Mouse (Mus musculus): Measurements from ENCODE around the gene Myo10. TPM values are rescaled to one million over a fixed set of nuclear protein-coding genes. Genes with fewer than 3 reads are reported as not detected.

Gene Myo10
- 47.8 and 49.9 TPM in 2 replicates for polyA plus RNA-seq (2011; ENCODE audit: insufficient read length, low read depth, missing spikeins)

DNA sequence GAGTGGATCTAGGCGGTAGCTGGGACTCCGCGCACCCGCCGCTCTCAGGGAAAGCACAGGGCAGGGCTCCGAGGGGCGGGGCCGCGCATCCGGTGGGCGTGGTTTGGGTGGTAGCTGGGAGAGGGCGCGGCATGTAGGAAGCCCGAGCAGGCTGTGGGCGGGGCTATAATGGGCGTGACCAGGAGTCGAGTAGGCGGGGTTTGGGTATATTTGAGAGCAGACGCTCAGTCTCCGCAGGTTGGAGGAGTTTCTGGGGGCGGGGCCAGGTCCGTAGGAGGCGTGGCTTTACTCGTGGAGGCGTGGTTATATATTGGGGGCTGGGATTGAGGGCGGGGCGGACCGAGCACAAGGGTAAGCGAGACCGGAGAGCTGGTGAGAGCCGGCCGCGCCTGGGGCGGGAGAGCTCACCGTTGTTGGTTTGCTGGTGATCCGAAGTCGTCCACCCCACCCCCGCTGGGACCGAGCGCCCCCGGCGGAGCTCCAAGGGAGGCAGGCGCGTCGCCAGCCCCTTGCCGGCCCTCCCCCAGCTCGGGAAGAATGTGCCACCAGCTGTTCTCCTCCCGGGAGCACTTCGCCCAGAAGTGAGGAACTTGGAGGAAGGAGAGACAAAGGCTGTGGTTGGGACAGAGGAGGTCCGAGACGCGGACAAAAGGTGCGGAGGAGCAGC, at the start of gene Myo10:
Gene Myo10, plus strand, starts transcription at position 326 of the 667 bp plus-strand sequence.
- H3K27ac ChIP-seq (ENCODE audit: insufficient read depth, low read length), result peak within 1 kb of the TSS; percentile 90
- H3K4me1 ChIP-seq (ENCODE audit: control insufficient read depth, insufficient read depth, low read length), result peaks cover 10% of the 10 kb centered on the region
- H3K4me3 ChIP-seq (ENCODE audit: insufficient read depth, low read length), result peak within 1 kb of the TSS; percentile 84
- no peak for TF ChIP-seq CTCF (IDR thresholded peaks at IDR 0.05; ENCODE audit: borderline replicate concordance, insufficient read depth, low read length)
- TF ChIP-seq POLR2A (IDR thresholded peaks at IDR 0.05; ENCODE audit: low read depth, low read length), result peak; percentile 96

GRCm38 (mm10) chr15:25573113-25573512, 49.2 kb upstream of the Myo10 start:
- H3K27ac ChIP-seq (ENCODE audit: insufficient read depth, low read length), result no peak overlapping the region
- no peak overlapping the region for H3K4me3 ChIP-seq (ENCODE audit: insufficient read depth, low read length)
- peaks cover 1% of the 10 kb centered on the region for H3K4me1 ChIP-seq (ENCODE audit: control insufficient read depth, insufficient read depth, low read length)
- no peak for TF ChIP-seq CTCF (IDR thresholded peaks at IDR 0.05; ENCODE audit: borderline replicate concordance, insufficient read depth, low read length)
- TF ChIP-seq POLR2A (IDR thresholded peaks at IDR 0.05; ENCODE audit: low read depth, low read length), result no peak

DNA sequence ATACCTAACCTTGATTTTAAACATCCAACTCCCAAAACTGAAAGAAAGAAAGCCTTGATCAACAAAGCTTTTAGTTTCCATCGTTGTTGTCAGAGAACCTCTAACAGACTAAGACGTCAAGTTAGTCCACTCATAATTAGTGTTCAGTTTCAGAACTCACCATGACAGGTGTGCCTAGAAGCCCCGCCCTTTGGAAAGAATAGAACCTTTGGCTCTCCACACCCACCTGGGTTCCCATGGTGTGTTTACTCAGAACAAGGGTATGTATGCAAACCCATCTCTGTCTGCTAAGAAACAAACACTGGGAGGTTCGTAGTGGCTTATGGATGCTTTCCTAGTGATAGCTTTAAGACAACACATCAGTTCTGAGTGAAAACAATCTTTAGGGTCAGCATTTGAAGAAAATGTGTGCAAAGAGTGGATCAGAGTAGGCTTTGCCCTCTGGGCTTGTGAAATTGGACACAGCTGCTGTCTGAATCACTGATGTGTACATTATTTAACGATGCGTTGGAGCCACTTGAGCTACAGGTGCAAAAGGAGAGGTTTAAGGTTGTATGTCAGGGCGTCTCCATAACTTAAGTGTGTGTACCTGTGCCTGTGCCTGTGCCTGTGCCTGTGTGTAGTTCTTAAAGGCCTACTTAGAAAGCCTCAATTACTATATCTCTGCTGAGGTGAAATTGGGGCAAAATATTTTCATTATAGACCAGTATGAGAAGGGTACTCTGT, 48.3 kb upstream of the Myo10 start:
- Histone ChIP-seq H3K27ac (ENCODE audit: insufficient read depth, low read length) (no peak overlapping the region), H3K4me1 (ENCODE audit: control insufficient read depth, insufficient read depth, low read length) (peaks cover 5% of the 10 kb centered on the region), H3K4me3 (ENCODE audit: insufficient read depth, low read length) (no peak overlapping the region)
- TF ChIP-seq POLR2A (IDR thresholded peaks at IDR 0.05; ENCODE audit: low read depth, low read length) (no peak), CTCF (IDR thresholded peaks at IDR 0.05; ENCODE audit: borderline replicate concordance, insufficient read depth, low read length) (no peak)

- Histone ChIP-seq H3K4me1 (ENCODE audit: control insufficient read depth, insufficient read depth, low read length) (peaks cover 5% of the 10 kb centered on the region), H3K4me3 (ENCODE audit: insufficient read depth, low read length) (no peak overlapping the region), H3K27ac (ENCODE audit: insufficient read depth, low read length) (peak overlapping the region; percentile 93)
- TF ChIP-seq POLR2A (IDR thresholded peaks at IDR 0.05; ENCODE audit: low read depth, low read length) (no peak), CTCF (IDR thresholded peaks at IDR 0.05; ENCODE audit: borderline replicate concordance, insufficient read depth, low read length) (no peak)
These were observed 44.8 kb upstream of the Myo10 start for GRCm38 (mm10) chr15:25577327-25578051.

- no peak for TF ChIP-seq CTCF (IDR thresholded peaks at IDR 0.05; ENCODE audit: borderline replicate concordance, insufficient read depth, low read length)
- no peak for TF ChIP-seq POLR2A (IDR thresholded peaks at IDR 0.05; ENCODE audit: low read depth, low read length)
- H3K4me1 ChIP-seq (ENCODE audit: control insufficient read depth, insufficient read depth, low read length), result peaks cover 5% of the 10 kb centered on the region
- H3K27ac ChIP-seq (ENCODE audit: insufficient read depth, low read length), result peak overlapping the region; percentile 93
- H3K4me3 ChIP-seq (ENCODE audit: insufficient read depth, low read length), result no peak overlapping the region
These were observed 44.0 kb upstream of the Myo10 start for GRCm38 (mm10) chr15:25578369-25578768.

- no peak for TF ChIP-seq CTCF (IDR thresholded peaks at IDR 0.05; ENCODE audit: borderline replicate concordance, insufficient read depth, low read length)
- no peak for TF ChIP-seq POLR2A (IDR thresholded peaks at IDR 0.05; ENCODE audit: low read depth, low read length)
- Histone ChIP-seq H3K27ac (ENCODE audit: insufficient read depth, low read length) (no peak overlapping the region), H3K4me3 (ENCODE audit: insufficient read depth, low read length) (no peak overlapping the region), H3K4me1 (ENCODE audit: control insufficient read depth, insufficient read depth, low read length) (peaks cover 5% of the 10 kb centered on the region)
These were observed 41.6 kb upstream of the Myo10 start for GRCm38 (mm10) chr15:25580731-25581130.

GRCm38 (mm10) chr15:25582055-25582454, 40.3 kb upstream of the Myo10 start:
- Histone ChIP-seq H3K4me3 (ENCODE audit: insufficient read depth, low read length) (no peak overlapping the region), H3K4me1 (ENCODE audit: control insufficient read depth, insufficient read depth, low read length) (peaks cover 12% of the 10 kb centered on the region), H3K27ac (ENCODE audit: insufficient read depth, low read length) (no peak overlapping the region)
- TF ChIP-seq CTCF (IDR thresholded peaks at IDR 0.05; ENCODE audit: borderline replicate concordance, insufficient read depth, low read length) (no peak), POLR2A (IDR thresholded peaks at IDR 0.05; ENCODE audit: low read depth, low read length) (no peak)

DNA sequence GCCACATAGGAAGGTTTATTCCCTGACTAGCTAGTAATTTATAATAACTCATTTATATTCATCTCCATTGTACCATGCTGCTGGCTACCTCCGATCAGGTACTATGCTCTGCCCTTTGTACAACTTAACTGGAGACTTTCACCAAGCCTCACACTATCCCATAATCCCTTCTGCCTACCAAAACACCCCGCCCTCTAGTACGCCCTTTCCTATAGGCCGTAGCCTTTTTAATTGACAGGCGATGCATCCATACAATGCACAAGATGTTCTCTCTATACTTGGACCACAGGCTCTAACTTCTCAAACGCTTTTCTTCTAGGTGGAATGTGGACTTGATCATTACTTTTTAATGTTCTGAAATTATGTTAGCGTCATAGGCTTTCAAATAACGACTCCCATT, 39.0 kb upstream of the Myo10 start:
- H3K27ac ChIP-seq (ENCODE audit: insufficient read depth, low read length), result no peak overlapping the region
- no peak for TF ChIP-seq CTCF (IDR thresholded peaks at IDR 0.05; ENCODE audit: borderline replicate concordance, insufficient read depth, low read length)
- no peak for TF ChIP-seq POLR2A (IDR thresholded peaks at IDR 0.05; ENCODE audit: low read depth, low read length)
- H3K4me3 ChIP-seq (ENCODE audit: insufficient read depth, low read length), result no peak overlapping the region
- peaks cover 8% of the 10 kb centered on the region for H3K4me1 ChIP-seq (ENCODE audit: control insufficient read depth, insufficient read depth, low read length)

GRCm38 (mm10) chr15:25586828-25587227, 35.5 kb upstream of the Myo10 start:
- H3K4me1 ChIP-seq (ENCODE audit: control insufficient read depth, insufficient read depth, low read length), result peaks cover 6% of the 10 kb centered on the region
- TF ChIP-seq POLR2A (IDR thresholded peaks at IDR 0.05; ENCODE audit: low read depth, low read length) (no peak), CTCF (IDR thresholded peaks at IDR 0.05; ENCODE audit: borderline replicate concordance, insufficient read depth, low read length) (no peak)
- no peak overlapping the region for H3K4me3 ChIP-seq (ENCODE audit: insufficient read depth, low read length)
- no peak overlapping the region for H3K27ac ChIP-seq (ENCODE audit: insufficient read depth, low read length)

Data from embryonic fibroblast, embryonic 13.5 days (primary cell).